Mouse (Mus musculus): ENCODE results near the gene Lpp.

Gene Lpp

GRCm38 (mm10) chr16:24399524-24399923, 6.2 kb downstream of the Lpp start:
- DNase-seq (ENCODE audit: low read depth): no peak

GRCm38 (mm10) chr16:24400776-24401175, 7.5 kb downstream of the Lpp start:
- DNase-seq (ENCODE audit: low read depth): no peak

DNA sequence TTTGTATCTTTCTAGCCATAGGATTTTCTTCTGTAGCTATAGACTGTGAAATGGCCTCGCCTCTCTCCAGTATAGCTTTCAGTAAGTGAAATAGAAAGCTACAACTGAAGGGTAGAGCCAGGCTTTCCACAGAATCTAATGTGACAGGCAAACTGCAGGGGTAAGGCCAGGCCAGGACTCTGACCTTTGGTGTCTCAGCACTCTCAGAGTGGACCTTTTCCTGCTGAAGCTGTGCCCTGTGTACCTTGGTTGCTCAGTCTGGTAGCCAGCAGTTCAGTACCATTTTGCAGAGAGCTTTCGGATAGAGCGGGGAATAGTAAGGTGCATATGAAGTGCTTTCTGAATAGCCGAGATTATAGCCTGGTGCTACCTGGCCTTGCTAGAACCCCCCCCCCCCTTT, 9.5 kb downstream of the Lpp start:
- no peak for DNase-seq (ENCODE audit: low read depth)

DNA sequence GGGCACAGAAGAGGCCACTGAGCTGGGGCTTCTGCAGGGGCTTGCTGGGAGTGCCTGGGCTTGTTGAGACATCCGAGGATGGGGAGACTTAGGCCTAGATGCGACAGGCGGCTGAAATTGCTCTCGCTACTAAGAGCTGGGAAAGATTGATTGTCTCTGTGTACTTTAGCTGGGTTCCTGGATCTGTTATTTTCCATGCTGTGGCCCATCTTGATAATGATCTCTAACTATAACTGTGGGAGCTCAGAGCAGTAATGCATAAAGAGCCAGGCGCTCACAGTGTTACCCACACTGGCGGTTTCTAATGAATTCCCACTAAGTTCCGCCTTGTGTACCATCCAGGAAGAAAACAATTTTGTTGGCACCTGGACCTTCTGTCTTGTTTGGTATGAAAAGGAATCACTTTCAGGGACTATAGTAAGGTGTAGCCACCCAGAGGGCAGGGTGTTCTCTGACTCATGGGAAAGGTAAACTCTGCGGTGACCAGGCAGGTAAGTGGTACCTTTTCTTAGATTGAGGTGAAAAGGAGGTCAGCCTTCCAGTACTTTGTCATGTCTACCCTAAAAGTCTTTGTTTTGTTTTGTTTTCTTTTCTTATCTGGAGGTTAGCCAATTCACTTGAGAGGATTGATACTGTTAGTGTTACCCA, 10.6 kb downstream of the Lpp start:
- DNase-seq (ENCODE audit: low read depth): no peak

DNA sequence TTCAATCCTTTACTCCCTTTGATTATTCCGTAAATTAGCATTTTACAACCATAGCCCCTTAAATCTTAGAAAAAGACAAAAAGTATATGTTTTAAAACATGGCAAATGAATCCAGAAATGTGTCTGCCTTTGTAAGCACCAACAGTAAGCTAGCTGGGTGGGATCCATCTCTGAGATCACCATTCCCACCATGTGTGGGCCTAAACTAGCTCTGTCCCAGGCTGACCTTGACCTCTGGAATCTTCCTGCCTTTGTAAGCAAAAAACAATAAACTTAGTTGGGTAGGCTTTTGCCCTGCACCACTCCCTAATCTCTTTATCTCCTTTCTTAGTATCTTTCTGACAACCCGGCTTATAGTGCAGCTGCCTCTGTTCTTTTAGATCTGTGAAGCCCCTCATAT, 13.2 kb downstream of the Lpp start:
- no peak for DNase-seq (ENCODE audit: low read depth)

DNA sequence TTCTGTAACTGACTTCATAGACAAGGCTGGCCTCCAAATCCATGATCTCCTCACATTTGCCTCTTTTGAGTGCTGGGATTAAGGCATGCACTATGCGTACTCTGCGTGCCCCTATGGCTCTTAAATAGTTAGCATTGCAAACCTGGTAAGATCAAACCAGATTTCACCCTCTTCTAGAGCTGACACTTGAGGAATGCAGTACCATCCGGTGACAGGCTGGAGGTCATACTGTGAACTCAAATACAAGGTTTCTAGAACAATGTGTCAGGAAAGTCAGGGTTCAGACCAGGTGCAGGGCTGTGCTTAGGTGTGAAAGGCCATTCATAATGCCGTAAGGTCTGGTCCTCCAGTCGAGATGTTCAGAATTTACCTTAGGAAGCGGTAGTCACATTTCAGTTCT, 18.0 kb downstream of the Lpp start:
- no peak for DNase-seq (ENCODE audit: low read depth)

DNA sequence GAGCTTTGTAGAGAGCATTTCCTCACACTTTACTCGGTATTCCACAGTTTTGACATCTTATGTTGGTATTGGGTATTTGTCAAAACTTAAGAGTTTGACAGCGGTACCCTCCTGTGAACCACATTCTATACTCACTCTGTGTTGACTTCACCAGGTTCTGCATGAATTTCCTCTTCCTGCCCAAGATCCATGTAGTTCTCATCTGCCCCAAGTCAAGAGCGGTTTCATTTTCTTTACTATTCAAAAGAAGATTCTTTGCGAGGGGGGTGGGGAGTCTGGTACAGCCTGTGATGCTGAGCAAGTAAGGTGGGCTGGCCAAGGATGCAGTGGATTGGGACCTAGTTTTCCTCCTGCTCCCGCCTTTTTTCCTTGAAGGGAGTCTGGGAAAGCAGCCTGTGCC, 18.9 kb downstream of the Lpp start:
- no peak for DNase-seq (ENCODE audit: low read depth)

GRCm38 (mm10) chr16:24413059-24413458, 19.8 kb downstream of the Lpp start:
- DNase-seq (ENCODE audit: low read depth): no peak

DNA sequence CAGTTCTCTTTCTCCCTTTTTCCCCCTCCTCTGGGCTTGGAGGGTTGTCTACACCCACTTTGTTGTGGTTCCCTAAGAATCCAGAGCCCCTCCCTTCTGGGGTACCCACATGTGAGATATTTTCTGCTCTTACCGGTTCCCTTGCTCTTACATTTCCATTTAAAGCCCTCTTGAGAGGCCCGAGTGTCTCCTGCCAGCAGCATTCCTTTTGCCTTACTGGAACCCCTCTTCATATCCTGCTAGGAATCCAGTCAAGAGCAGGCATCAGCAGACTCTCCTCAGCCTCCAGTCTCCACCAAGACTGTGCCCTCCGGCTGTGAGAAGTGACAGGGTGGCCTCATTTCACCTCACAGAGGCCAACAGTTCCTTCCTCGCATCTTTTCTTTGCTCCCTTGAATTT, 24.7 kb downstream of the Lpp start:
- peak; percentile 73 for DNase-seq (ENCODE audit: low read depth)

DNA sequence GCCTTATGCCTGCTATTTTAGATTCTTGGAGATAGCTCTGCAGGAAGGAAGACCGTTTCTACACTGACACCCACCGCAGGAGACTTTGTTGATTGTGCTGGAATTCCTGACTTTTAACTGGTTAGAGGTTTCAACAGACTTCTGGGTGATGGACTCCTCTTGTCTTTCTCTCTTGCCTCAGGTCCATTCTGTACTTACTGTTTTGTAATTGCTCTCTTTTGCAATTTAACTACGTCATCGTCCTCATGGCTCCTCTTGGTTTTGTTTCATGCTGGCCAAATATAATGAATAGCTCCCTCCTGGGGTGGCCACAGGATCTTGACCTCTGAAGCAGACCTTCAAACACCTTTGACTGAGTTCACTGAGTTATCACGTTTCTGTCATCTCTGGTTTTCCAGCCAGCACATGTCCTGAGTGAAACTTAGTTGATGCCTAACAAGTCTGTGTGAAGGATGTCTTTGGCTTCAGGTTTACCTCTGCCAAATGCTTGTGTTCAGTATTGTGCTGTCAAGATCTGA, 27.4 kb downstream of the Lpp start:
- no peak for DNase-seq (ENCODE audit: low read depth)

DNA sequence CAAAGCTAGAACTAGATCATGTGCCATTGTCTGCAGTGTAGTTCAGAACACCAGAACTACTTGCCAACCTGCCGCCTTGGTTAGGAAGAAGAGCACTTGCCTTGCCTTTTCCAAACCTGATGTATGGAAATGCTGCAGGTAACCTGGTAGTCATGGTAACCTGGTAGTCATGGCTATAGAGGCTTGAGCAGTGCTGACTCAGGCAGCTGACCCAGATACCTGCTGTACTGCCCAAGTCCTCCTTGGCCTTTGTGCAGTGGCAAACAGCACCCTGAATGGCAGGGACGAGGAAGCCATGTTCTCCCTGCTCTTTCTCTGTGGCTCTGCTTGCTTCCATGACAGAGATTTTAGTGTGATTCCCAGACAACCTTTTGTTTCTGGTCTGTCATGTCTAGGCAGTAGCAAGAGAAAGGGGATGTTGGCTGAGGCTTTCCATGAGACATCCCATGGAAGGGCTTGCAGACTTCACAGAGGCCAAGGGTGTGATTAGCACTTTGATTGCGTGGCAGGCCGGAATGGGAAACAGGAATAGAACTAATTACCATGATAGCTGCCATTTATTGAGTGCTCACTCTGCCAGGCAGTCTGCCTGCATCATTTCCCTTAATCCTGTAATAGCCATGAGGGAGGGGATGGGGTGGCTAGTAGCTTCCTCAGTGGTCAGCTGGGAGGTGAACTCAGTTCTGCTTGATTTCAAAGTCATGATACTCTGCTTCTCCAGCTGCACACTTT, 28.5 kb downstream of the Lpp start:
- no peak for DNase-seq (ENCODE audit: low read depth)

- no peak for DNase-seq (ENCODE audit: low read depth)
Observed at GRCm38 (mm10) chr16:24423196-24423595, 29.9 kb downstream of the Lpp start.

DNA sequence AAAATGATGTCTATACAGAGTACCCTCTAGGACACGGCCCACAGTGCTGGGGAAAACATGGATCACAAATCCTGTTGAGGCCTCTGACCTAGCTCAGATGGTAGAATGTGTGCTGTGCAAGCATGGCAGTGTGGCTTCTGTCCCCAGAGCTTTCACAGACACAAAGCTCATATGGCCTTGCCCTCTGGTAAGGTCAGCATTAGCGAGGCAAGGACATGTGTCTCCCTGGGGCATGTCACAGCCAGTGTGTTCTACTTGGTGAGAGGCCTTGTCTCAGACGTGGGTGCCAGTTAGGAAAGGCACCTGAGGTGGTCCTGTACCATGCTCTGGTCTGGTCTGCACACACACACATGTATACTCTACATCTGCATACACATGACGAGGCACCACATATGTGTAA, 30.4 kb downstream of the Lpp start:
- DNase-seq (ENCODE audit: low read depth): no peak

DNA sequence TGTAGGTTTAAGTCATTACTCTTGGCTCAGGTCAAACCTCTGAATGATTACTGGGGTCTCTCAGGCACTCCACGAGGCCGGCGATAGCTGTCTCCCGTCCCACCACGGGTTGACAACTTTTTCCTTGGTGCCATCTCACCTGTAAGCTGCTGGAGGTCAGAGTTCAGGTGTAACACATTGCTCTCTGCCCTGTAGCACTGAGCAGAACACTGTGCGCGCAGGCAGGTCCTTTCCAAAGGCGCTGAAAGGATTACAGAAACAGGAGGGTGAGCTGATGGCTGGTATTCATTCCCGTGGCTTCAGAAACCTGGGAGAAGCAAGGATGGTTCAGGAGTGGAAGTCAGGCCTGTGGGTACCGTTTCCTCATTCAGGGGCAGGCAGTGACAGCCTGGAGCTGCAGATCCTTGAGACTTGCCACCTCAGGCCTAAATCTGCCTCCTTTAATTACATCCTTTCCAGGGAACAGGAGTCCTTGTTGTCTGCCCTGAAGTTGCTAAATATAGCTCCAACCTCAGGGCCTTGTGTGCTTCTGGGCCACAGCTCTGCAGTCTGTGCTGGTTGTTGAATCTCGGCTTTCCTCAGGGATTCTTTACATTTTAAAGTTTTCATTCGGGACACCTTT, 31.2 kb downstream of the Lpp start:
- DNase-seq (ENCODE audit: low read depth): no peak

DNA sequence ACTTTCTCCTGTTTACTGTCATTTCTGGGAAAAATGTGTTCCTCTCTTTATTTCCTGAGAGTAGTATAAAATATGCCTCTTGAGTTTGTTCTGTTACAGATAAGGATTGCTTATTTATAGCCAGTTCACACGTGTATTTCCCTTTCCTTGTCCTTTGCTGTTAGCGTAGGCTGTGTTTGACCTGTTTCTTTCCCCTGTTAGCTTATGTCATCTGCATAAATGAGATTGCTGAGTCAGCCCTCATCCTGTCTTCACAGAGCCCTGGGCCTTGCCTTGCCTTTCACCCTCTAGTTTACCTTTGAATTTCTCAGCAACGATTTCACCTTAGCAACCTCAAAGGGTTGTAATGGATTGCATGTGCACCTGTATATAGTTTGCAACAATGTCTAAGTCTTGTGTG, 32.5 kb downstream of the Lpp start:
- no peak for DNase-seq (ENCODE audit: low read depth)

DNA sequence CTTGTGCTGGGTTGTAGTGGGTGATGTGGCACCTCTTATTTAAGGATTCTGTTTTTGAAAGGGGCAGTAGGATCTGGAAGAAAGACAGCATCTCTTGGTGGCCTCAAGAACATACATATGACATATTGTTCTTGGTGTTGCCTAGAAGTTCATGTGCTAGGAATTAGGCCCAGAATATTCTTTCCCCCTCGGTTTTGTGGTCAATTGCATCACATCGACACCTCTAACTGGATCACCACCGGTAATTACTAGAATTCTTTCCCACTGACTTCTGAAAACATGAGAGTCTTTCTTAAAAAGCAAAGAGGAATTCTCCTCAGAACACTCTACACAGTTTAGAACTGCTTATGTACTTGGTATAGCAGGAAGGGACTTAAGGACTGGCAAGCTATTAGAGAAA, 34.3 kb downstream of the Lpp start:
- peak; percentile 50 for DNase-seq (ENCODE audit: low read depth)

- peak; percentile 80 for DNase-seq (ENCODE audit: low read depth)
Observed at GRCm38 (mm10) chr16:24428055-24428454, 34.7 kb downstream of the Lpp start.

DNA sequence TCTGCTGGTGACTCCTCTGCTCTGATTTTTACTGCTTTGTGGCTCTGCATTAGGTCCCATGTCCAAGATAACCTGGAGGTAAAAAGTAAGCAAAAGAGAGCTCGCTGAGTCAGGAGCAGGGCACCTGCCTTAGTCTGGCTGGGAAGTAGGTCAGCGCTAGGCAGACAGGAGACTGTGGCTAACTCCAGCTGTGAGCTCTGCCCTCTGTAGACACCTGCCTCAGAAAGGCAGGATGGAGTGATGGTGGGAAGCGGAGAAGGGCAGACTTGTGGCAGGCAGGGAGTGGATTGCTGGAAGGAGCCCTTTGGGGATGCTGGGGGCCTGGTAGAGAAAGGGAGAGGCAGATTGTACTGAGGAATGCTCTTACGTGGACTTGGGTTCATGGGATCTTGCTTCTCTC, 35.4 kb downstream of the Lpp start:
- DNase-seq (ENCODE audit: low read depth): no peak

DNA sequence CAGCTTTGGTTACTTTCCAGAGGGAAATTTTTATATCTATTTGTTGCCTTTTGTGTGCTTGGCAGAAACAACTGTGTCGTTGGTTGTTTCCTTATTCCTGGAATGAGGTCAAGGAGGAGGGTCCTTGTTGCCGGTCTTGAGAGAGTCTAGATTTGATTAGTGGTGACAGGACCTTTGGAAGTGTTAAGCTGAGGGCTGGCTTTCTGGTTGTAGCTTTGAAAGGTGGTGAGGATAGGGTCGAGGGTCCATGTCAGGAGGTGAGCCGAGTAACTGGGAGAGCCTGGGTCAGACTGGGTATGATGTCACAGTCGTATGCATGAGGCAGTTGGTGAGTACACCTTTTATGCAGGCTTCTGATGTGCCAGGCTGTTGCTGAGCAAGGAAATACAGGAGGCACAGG, 36.4 kb downstream of the Lpp start:
- no peak for DNase-seq (ENCODE audit: low read depth)

DNA sequence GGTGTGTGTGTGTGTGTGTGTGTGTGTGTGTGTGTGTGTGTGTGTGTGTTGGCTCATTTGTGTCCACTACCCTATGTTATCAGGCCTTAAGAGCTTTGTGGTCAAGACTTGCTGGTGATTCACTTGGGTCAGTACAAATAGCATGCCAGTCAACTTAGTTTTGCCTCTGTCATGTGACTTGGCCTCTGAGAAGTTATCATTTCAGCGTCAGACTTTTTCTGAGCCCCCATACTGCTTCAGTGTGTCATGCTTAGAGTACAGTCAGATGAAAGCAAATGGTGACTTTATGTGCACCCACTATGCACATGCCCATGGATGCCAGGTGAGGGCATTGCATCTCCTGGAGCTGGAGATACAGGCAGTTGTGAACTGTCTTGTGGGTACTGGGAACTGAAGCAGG, 38.5 kb downstream of the Lpp start:
- peak; percentile 67 for DNase-seq (ENCODE audit: low read depth)

DNA sequence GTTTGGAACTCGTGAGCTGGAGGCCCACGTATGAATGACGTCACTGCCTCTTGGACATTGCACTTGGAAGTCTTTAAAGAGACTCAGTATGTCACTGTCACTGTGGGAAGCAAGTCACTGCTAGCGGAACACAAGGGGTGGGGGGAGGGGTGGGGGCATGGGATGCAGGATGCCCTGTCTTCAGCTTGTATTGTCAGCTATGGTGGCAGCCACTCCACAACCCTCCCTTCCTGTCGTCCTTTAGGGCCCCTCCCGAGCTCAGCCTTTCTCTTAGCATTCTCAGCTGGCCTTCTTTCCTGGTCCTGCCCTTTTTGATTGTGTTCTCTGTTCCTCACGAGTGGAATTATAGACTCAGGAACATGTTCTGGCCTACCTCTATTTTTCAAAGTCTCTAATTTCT, 40.3 kb downstream of the Lpp start:
- DNase-seq (ENCODE audit: low read depth): no peak

DNA sequence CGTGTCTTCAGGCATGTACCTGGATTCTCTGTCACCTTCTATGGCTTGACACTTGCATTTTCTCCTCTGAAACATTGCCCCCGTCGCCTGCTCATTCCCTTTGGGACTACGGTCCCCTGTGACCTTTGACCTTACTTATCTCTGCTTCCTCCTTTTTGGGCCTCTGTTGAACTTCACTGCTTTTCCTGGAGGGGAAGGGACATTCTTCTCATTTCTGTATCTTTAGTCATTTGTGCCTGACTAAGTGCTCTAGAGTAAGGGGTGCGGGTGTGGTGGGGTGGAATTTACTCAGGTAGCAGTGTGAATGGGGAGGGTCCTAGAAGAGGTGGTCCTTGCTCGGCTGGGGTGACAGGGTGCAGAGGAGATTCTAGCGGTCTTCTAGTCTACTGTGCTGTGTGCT, 40.7 kb downstream of the Lpp start:
- no peak for DNase-seq (ENCODE audit: low read depth)

GRCm38 (mm10) chr16:24434531-24435114, 41.3 kb downstream of the Lpp start:
- DNase-seq (ENCODE audit: low read depth): peak; percentile 80

All from NIH3T3 (cell line).